Mouse (Mus musculus) liver, postnatal 0 days (tissue): ENCODE data around the gene Cdv3.

Source experiments
- CTCF ChIP-seq: sonication (generic); IDR thresholded peaks from 2 replicates; pipeline ENCODE4 v1.5.1; 2016; ENCODE audit warnings: antibody characterized with exemption, low read depth
- EP300 ChIP-seq: IDR thresholded peaks from 2 replicates; pipeline ENCODE4 v1.6.1; 2016; ENCODE audit warnings: antibody characterized with exemption, low read depth, mild to moderate bottlenecking

GRCm38 (mm10) chr9:103347045-103347444 lies 18.6 kb downstream of the Cdv3 start:
- TF ChIP-seq EP300 (no peak), CTCF (no peak)
